Mouse (Mus musculus) c-Kit-positive CD71-negative TER-119-negative erythroid progenitor cells, embryonic 14.5 days (primary cell): ENCODE data around the gene Gm20388.

Experiments used
- DNase-seq: peaks from one replicate; pipeline ENCODE4 v3.0.0-alpha.2; 2013; ENCODE audit warnings: low read depth

Gene Gm20388

DNA sequence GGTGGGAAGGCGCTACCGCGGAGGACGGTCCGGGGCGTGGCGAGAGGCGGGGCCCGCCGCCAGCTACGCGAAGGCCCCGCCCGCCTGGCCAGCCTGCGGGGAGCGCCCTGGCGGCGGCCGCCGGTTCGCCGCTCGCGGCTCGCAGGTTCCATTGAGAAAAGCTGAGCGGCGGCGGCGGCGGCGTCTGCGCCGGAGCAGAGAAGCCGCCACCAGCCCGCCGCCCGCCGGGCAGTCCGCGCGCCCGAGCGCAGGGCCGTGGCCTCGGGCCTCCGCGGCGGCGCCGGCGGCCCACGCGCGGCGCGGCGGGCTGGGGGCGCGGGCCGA, 2371.4 kb downstream of the Gm20388 start, which contains the start of gene Zfpm1:
Zfpm1 (plus strand) TSS at position 107 of the 324 bp plus-strand sequence.
- DNase-seq, result no peak

DNA sequence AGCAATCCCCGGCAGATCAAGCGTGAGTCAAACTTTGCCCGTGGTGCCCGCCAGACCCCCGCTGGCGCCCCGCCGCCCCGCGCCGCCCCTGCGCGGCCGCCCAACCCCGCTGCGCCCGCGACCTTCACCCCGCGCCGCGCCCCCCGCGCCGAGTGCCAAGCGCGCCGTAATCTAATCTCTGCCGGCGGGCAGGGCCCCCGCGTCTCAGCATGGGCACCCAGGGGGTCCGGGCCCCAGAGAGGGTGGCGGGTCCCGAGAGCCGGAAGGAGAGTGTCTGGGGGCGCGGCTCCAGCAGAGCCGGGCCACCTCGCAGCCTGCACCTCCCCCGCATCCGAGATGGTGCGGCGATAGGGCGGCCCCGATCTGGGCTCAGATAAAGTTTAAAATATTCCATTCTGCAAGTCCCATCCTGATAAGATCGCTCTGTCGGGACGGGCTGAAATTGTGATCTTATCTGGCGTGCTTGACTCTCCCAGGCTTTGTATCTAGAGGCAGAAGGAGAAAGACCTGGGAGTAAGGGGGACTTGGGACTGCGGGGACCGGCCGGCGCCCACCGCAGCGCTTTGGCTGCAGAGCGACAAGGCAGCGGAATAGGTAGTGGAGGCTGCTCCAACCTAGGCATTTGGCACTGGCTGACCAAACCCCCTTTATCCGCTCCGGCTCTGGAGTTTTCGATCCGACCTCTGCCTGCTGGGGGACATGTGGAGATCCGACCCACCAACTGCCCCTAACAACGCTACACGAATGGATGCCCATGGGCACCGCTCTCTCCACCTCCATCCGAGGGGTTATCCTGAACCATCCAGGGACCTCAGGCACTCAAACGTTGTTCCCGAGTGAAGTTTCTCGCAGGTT, 2372.1 kb downstream of the Gm20388 start:
- no peak for DNase-seq

DNA sequence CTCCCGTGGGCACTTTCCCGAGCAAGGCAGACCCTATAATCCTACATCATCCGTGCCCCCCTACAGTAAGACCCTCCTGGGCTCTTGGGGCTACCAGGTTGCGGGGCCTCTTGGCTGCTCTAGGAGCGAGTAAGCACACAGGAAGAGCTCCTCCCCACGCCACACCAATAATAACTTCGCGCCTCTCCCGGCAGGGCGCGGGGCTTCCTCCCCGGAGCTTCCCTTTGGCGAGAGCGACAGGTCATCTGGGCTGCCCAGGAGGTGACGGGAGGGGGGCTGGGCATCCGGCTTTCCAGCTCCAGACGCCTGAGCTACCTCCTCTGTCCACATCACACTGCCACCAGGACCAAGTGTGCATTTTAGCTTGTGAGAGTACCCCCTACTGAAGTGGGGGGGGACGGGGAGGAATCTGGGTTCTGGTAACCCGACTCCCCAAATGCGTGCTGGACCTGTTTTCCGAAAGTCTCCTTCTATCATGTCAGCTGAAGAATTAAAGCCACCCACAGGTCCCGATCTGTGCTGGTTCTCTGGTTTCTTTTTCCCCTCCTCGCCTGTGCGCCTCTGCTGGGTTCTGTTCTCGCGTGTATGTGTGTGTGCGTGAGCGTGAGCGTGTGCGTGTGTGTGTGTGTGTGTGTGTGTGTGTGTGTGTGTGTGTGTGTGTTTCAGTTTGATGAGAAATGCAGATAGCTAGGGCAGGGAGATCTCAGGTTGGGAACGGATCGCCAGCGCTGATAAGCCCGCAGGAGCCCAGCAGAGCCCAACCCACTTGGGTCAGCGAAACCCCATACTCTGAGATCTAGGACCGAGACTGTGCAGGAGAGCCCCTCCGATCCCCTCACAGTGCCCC, 2372.9 kb downstream of the Gm20388 start:
- DNase-seq, result no peak

DNA sequence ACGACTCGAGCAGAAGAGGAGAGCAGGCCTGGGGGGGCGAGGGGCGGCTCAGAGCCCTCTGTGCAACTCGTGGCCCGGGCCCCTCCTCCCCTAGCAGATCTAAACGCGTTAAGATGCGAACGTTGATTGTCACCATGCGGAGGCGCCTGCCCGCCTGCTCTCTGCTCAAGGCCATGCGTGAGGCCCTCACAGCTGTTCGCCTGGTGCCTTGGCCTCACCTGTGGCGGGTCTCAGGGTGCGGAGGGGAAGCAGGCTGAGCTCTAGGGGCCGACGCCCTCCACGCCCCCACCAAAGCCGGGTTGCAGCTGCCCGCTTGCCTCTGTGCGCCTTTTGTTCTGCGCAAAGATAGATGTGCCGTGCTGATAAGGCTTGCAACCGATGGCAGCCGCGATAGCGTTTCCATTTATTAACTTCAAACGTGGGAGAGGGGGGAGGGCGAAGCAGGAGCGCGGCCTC, 2373.6 kb downstream of the Gm20388 start:
- DNase-seq, result no peak

DNA sequence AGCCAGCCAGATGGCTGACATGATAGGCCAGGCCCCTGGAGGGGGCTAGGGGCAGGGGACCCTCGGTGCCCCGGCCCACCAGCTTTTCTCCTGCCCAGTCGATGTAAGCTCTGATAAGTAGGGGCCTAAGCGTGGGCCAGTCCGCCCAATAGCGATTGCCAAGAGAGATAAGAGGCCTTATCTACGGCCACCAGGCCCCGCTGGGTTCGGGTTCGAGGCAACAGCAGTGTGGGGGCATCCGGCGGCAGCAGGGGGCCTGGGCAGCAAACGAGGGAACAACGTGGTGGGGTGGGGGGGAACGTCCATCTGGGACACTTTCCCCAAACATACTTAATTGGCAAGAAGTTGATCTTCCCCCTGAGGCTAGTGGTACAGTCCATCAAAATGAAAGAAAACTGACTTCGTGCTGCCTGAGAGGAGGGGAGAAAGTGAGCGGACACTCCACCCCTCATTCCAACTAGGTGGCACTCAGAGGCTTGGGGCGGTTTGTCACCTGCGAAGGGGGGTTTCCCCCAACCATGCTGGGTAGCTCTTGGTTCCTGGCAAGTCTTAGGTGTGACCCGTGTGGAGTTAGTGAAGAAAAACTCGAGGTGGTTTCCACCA, 2374.1 kb downstream of the Gm20388 start:
- DNase-seq, result no peak

DNA sequence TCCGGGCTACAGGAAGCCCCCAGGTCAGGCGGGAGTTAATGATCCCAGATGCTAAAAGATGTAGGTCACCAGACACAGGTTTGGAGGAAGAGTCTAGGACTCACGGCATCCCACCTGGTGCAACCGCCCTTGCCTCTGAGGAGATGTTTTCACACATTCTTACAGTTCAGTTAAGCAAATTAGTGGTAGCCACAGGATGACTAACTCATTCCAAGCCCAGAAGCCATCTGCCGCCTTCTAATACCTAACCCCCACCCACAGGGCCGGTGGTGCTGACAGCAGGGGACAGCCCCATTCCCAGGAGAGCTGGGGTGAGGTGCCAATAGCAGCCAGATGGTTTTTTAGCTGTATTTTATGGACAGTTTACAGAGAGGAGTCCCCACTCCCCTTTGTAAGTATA, 2375.1 kb downstream of the Gm20388 start:
- no peak for DNase-seq

DNA sequence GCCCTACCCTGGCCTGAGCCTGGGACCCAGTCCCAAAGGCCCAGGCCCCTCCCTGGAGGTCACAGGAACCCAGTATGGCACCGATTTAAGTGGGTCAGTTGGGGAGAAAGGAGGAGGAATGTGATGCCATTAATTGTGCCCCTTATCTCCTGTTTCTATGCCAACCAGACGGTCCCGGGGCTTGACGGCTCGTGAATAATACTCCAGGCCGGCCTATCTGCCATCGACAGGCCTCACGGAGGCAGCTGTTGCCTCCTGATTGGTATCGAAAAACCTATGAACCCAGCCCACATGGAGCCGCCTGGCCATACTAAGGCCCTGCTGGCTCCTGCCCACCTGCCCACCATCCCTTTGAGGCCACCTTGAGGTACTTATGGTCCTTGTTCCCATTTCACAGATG, 2376.3 kb downstream of the Gm20388 start:
- DNase-seq, result no peak

DNA sequence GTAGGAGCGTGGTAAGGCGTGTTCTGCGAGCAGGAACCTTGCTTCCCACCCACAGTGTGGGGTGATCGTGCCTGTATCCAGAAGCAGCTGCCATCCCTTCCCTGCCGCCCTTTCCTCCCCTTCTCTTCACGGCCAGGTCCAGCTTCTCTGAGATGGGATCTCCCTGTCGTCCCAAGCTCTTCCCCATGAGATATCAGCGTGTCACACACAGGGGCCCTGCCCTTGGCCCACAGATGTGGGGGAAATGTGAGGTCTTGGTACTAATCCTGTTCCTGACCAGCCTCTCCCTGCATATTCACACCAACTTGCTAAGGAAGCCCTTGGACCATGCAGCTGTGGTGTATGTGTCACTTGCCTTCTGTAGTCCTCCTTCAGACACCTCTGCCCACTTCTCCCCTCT, 2377.1 kb downstream of the Gm20388 start:
- no peak for DNase-seq

DNA sequence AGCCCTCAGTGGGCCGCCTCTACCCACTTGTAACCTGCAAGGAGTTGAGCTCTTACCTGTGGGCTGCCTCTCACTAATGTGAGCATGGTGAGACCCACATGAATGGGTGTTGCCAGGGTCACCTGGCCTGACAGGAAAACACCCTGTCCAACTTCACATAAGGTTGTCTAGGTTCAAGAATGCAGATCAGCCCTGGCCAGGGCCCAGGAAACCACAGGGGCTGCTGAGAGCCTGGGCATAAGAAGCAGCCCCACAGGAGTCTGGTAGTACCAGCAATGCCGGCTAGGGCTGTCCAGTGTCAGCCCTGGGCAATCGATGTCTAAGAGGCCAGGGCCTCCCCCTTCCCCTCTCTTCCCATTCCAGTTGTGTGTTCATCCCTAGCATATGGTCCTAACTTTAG, 2377.7 kb downstream of the Gm20388 start:
- DNase-seq, result no peak

DNA sequence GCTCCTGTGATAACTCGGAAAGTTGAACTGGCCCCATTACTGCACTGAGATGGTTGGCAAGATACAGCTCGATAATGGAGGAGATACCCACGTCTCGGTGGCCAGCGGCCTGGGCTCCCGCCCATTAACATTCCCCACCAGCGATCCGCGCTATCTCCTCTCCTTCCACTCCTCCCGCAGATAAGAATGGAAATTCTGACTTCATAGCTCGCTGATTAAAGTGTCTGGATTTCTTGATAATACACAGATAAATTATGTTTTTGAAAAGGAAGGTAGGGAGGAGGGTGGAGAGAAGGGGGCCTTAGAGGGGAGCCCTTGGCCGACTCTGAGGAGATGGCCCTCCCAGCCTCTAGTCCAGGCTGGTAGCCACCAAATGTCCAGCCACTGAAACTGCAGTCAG, 2380.4 kb downstream of the Gm20388 start:
- no peak for DNase-seq

DNA sequence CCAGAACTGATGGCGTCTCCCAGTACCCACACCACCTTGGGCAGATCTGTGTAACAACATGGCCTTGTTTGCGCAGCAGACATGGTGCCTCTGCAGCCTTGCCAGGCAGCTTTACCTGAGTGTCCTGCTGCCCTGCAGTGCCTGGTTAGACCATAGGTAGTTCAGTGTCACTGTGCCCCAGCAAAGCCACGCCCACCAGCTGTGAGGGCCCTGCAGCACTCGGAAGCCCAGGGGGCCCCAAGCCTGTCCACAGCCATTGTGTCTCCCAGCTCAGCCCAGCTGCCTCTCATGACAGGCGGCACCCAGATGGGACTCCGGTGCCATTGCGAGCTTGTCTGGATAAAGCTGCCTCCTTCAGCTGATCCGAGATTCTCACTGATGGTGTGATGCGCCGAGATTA, 2380.9 kb downstream of the Gm20388 start:
- DNase-seq, result no peak

DNA sequence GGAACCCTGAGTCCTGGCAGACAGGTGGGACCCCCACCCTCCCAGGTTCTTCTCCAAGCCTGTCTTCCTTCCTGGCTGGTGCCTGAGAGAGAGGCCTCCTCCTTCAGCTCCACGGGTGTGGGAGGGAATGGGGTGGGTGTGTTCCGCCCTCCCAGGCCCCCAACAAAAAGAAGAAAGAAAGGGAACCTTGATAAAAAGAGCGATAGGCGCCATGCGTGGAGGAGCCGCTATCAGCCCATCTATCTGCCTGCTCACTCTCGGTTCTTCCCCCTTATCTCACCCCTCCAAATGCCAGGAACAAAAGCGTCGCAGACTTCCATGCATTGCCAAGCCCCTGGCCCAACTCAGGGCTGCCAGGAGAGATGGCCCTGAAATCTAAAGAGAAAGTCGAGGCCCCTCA, 2382.8 kb downstream of the Gm20388 start:
- DNase-seq, result no peak

DNA sequence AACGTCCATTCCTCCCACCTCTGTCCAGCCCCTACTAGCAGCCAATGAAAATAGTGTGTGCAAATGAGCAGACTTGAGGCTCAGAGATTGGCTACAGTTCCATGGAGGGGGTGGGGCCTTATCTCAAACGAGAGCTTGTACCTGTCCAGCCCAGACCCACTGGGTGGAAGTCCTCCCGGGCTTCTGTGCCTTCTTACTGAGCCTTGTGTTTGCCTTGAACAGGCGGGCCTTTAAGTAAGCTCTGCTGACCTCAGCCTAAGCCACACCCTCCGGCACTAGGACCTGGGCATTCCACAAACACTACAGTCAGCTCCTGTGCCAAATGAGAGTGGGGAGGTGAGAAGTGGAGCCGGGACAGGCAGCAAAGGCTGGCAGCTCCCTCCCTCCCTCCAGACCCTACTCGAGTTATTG, 2383.6 kb downstream of the Gm20388 start:
- no peak for DNase-seq

DNA sequence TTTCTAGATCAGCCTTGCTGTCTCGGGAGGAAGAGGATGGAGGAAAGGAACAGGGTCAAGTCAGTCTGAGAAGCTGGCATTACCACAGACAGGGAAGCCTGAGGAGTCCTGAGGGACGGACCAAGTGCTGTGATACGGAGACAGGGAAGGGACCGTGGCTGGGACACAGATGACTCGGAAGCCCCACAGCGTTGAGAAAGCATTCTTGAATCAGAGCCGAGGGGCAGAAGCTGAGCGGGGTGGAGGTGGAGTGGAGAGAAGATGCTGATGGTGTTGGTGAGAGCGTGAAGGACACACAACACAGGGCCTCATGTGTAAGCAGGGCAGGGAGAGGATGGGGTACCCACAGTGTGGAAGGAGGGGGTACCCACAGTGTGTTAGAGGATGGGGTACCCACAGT, 2384.7 kb downstream of the Gm20388 start:
- no peak for DNase-seq

DNA sequence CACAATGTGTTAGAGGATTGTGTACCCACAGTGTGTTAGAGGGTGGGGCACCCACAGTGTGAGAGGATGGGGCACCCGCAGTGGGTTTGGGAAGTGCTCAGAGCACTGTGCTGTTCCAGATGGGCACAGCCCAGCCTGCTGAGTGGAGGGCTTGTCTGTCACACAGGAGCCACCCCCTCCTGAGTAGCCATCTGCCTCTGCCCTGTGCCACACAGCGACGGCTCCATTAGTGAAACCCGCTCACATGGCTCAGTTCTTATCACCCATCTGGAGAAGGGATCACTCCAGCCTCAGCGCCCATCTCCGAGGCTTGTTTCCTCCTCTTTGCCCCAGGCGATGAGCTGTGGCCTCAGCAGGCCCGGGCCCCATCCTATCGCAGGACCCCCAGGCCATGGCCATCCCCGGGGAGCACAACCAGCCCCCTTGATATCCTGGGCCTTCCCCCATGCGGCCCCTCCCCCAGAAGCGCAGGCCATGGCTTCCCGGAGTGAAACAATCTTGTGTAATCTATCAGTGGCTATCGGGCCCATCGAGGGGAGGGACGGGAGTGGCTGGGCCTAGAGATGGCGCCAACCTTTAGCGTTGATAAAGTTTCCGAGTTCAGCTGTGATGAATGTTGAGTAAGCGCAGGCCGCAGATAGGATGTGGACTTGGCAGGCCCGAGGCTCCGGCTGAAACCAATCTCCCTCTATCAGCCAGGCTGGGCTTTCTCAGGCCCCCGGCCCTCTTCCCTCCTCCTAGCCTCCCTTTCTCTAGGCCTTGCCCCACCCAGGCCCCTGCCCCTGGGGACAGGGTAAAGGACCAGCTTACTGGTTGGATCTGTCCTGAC, 2385.7 kb downstream of the Gm20388 start:
- DNase-seq, result no peak

DNA sequence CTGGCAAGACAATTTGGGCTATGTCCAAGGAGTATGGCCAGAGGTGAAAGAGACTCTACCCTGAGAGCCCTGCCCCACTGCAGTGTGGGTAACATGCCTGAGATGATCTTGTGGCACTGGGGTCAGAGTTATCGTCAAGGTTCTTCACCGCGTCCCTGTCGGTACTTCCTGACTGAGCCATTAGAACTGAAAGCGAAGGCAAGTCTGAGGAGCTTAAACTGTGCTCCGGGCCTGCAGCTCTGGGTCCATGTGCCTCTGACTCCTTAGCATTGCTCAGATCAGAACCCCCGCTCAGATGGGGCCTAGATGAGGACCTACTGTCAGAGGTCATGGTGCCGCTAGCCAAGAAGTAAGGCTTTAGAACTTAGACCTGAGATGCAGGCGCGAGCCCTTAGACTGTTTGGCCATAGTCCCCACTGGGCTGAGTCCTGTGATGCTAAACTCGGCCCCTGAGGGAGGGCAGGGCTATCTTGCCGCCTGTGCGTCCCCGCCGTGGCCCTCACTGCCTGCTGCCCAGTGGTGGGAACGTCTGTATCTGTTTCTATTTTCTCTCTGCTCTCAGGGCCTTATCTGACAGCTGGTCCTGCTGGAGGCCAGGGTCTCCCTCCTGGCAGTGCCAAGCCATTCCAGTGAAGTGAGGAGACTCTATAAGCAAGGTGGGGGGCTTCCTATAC, 2389.1 kb downstream of the Gm20388 start:
- DNase-seq, result no peak

DNA sequence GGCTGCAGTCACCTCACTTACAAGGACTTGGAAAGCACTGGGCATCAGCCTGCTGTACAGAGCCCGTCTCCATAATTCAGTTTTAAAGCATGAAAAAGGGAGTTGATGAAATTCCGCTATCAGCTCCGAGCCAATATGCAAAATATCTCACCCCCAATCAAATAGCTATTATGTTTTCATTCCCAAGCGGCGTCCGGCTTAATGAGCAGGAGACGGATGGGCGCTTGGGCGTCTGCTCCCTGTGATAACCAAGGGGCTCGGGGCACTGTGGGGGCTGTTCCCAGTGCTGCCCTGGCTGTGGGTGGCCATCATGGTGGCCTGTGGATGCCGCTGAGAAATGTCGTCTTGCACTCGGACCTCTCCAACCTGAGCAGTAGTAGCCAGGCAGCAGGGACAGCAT, 2390.4 kb downstream of the Gm20388 start:
- no peak for DNase-seq

DNA sequence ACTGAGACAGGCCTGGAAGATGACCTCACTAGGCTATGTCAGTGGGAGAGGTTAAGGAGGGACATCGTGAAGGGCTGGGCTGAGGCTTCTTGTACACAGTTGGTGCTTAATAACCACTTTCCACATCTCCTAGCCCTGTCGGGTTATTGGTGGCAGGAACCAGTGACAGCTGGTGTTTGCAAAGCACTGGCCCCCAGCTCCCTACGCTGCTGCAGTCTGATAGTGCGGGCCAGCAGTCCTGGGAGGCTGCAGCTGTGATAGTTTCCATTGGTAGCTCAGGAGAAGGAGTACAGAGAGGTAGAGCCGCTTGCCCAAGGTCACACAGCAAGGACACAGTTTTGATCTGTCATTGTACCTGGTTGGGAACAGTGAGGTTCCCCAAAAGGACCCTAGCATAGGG, 2391.2 kb downstream of the Gm20388 start:
- DNase-seq, result no peak

DNA sequence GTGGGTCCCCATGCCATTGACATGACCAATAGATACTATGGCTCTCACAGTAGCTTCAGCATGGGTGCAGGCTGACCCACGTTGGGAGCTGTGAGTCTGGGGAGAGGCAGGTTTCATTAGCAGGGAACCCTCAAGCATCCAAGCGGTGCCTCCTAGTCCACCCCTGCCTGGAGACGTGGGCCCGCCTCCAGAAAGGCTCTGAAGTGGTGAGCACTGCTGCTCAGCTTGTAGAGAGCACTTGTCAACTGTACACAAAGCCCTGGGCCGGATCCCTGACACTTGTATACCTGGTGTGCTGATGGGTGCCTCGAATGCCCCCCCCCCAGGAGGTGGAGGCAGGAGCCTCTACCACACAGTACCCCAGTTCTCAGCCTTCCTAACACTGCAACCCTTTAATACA, 2392.8 kb downstream of the Gm20388 start:
- no peak for DNase-seq

DNA sequence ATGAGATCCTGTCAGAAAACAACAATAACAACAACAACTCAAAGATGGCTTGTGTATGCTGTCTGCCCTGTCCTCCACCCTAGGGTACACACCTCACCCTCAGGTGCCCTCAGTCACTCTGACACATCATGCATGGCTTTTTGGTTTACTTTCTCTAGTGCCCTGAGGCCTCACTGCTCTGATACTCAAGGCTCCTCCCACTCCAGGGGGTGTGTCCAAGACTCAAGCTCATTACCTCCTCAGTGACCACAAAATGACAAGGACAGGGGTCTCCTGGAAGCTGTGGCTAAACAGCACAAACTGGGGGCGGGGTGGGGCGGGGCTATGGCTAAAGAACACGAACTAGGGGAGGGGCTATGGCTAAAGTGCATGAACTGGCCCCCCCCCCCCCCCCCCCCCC, 2393.4 kb downstream of the Gm20388 start:
- DNase-seq, result peak; percentile 78

DNA sequence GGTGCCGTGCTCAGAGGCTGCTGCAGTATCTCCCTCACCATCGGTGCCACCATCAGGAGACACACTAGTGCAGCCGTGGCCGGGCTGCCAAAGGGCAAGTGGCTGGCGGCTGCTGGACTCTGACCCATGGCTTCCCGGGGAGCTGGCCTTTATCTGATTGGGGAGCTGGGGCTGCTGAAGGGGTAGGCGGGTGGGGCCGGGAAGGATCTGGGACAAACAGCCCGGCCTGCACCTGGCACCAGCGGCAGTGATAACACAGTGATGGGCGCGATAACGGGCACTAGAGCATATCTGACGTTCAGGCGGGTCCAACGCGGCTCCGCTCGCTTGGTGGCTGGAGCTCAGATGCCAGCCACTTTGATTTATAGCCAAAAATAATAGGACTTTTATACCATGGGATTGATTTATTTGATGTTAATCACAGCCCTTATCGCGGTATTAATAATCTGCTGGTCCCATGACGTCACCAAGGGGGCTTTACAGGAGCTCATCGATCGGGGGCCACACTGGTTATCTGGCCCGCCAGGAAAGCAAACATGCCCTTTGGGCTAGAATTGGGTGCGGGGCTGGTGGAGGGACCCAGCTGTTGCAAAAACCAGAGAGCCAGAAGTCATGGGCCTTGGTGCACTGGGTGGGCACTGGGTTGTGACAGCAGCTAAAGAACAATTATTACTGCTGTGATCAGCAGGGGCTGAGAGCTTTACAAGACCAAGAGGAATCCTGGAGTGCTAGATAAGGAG, 2396.2 kb downstream of the Gm20388 start:
- no peak for DNase-seq
